Mouse (Mus musculus) testis, adult 2 months (tissue): Measurements from ENCODE around the gene Adgrg3. TPM values are rescaled to one million over a fixed set of nuclear protein-coding genes. Genes with fewer than 3 reads are reported as not detected.
A peak's percentile ranks its signal among the peaks of the same experiment; 100 is the strongest.
"Not testable (repeated sequence)": the region's sequence is repeated elsewhere in the genome, so short reads cannot be mapped to it uniquely, and the experiment has no call there.

Source experiments
- H3K27ac ChIP-seq: fragments of 200-500 bp; 2 replicates; pipeline ENCODE4 v1.5.1; 2012; ENCODE audit warnings: low read depth, low read length; ENCODE audit not compliant: control insufficient read depth, insufficient read depth
- H3K27me3 ChIP-seq: fragments of 200-500 bp; 2 replicates; pipeline ENCODE4 v1.6.1; 2012; ENCODE audit warnings: mild to moderate bottlenecking, low read length, moderate library complexity; ENCODE audit not compliant: control insufficient read depth, insufficient read depth
- H3K36me3 ChIP-seq: fragments of 200-500 bp; 2 replicates; pipeline ENCODE4 v1.6.1; 2012; ENCODE audit warnings: mild to moderate bottlenecking, low read length; ENCODE audit not compliant: control insufficient read depth, insufficient read depth
- H3K4me1 ChIP-seq: fragments of 200-500 bp; 2 replicates; pipeline ENCODE4 v1.6.1; 2012; ENCODE audit warnings: low read length; ENCODE audit not compliant: control insufficient read depth, insufficient read depth
- H3K4me3 ChIP-seq: fragments of 200-500 bp; 2 replicates; pipeline ENCODE4 v1.5.1; 2012; ENCODE audit warnings: low read depth, mild to moderate bottlenecking, low read length, moderate library complexity, mixed read lengths; ENCODE audit not compliant: control insufficient read depth
- CTCF ChIP-seq: fragments of 200-500 bp; IDR thresholded peaks from 2 replicates; pipeline ENCODE4 v1.5.1; 2012; ENCODE audit warnings: low read depth, mild to moderate bottlenecking, inconsistent platforms, low read length, moderate library complexity; ENCODE audit not compliant: control insufficient read depth, insufficient read depth, insufficient replicate concordance
- POLR2A ChIP-seq: fragments of 200-500 bp; IDR thresholded peaks from 2 replicates; pipeline ENCODE4 v1.6.1; 2012; ENCODE audit warnings: low read depth, mild to moderate bottlenecking, inconsistent platforms, low read length, moderate library complexity; ENCODE audit not compliant: control insufficient read depth
- polyA plus RNA-seq: library from polyadenylated mRNA; depleted of rRNA; stranded (reverse); fragments of >200 nt; gene quantifications from 2 replicates; pipeline ENCODE4 v1.2.3, GENCODE M21; 2012

Gene Adgrg3
- polyA plus RNA-seq, 1 experiment, result 0.31 TPM

DNA sequence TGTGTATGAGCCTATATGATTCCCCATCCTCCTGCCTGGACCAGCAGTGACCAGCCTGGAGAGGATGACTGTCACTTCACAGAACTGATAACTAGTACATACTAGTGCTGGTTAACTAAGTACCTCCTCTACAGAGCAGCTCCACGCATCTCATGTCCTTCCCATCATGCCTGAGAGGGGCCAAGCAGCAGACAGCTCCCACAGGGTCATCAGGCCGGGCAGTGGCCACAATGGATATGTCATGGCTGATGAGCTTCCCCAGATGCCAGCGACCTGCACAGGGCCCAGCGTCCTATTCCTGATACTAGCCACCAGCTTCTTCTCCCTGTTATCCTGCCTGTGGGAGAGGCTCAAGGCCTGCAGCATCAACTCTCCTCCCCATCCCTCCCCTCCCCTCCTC is 808 bp upstream of the Adgrg3 start:
- no peak overlapping the region for H3K27ac ChIP-seq
- H3K36me3 ChIP-seq, result no peaks in the 10 kb centered on the region
- TF ChIP-seq CTCF (no peak), POLR2A (no peak)
- H3K4me3 ChIP-seq, result no peak overlapping the region
- H3K27me3 ChIP-seq, result no peaks in the 10 kb centered on the region
- peaks cover 4% of the 10 kb centered on the region for H3K4me1 ChIP-seq

DNA sequence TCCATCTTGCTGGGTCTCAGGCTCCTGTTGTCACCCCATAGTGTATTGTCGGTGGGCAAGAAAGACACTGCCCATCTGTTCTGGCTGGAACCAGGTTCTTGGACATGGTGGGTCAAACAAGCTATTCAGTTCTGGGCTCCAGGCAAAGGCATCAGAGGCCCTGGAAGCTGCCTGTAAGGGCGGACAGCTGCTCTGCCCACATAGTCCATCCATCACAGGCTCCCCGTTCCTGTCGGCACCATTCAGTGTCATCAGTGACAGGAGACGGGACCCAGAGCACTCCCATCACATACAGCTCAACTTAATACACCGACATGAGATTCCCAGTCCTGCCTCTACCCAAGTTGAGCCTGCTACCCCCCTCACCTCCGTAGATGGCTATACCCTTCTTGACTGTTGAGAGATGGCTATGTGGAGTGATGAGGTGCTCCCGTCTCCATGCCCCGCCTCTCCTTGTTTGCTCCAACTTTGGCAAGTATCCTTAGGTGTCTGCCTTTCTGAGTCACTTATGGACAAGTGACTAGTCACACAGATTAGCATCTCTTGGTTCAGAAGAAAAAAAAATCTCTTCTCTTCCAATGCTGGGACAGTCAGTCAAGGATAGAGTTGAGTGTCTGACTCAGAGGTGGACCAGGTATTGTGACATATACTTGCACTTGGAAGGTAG is 610 bp downstream of the Adgrg3 start:
- TF ChIP-seq CTCF (no peak), POLR2A (no peak)
- H3K27me3 ChIP-seq, result no peaks in the 10 kb centered on the region
- H3K4me1 ChIP-seq, result peaks cover 4% of the 10 kb centered on the region
- no peaks in the 10 kb centered on the region for H3K36me3 ChIP-seq
- no peak overlapping the region for H3K27ac ChIP-seq
- no peak overlapping the region for H3K4me3 ChIP-seq

DNA sequence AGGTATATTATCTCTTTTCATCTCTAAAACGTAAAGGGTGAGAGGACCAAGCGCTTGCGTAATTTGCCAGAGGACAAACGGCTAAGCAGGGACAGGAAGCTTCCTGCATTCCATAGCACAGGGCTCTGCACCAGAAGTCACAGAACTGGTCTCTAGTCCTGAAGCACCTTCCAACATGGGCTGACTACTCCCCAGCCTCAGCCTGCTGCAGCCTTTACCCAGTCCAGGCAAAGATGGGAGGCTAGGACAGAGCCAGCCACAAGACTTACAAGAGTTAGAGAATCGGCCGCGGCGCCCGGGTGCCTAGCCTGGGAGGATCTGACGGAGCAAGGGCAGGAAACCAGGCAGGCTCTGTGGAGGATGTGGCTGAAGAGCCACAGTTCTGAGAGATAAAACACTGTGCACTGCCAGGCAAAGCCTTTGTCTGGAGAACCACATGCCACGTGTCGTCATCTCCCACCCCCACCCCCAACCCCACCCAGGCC is 2.8 kb downstream of the Adgrg3 start:
- H3K36me3 ChIP-seq, result no peaks in the 10 kb centered on the region

DNA sequence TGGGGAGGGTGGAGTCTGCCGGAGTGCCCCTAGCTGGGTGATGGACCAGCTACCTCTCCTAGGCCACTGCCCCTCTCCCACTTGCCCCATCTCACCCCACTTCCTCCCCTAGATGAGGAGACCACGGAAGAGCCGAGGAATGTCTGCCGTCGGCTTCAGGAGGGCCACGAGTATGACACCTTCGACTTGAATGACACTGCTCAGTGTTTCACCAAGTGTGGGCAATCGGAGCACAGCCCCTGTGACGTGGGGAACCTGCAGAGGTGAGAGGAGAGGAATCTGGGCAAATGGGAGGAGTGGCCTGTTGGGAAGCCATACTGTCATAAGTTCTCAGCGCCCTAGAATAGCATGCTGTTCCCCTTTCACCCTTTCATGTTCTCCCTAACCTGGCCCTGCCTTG is 3.3 kb downstream of the Adgrg3 start:
- no peak for TF ChIP-seq CTCF
- TF ChIP-seq POLR2A, result no peak
- Histone ChIP-seq H3K27ac (no peak overlapping the region), H3K4me3 (no peak overlapping the region), H3K27me3 (no peaks in the 10 kb centered on the region), H3K36me3 (no peaks in the 10 kb centered on the region), H3K4me1 (peaks cover 4% of the 10 kb centered on the region)

More for the DNA sequence above, 2.8 kb downstream of the Adgrg3 start:
- H3K27me3 ChIP-seq, result no peaks in the 10 kb centered on the region
- H3K4me1 ChIP-seq, result peaks cover 4% of the 10 kb centered on the region
- H3K4me3 ChIP-seq, result no peak overlapping the region
- TF ChIP-seq CTCF (no peak), POLR2A (no peak)
- no peak overlapping the region for H3K27ac ChIP-seq

DNA sequence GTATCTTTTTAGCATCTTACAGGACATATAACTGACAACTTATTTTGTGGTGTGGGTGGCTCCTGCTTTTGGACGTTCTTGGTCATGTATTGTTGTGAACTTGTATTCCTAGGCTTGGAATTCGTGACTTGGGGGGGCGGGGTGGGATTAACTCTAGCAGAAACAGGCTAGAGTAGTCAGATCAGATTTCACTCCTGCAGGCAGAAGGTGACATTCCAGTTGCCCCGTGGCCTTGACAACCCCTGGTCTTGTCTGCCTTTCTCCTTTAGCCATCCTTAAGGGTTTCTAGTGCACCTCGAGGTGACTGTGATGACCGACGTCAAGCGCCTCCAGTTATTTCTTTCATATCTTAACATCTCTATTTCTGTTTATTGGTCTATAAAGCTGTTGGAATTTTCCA is 5.7 kb downstream of the Adgrg3 start:
- H3K36me3 ChIP-seq, result no peaks in the 10 kb centered on the region
- no peak overlapping the region for H3K27ac ChIP-seq
- no peak overlapping the region for H3K4me3 ChIP-seq
- TF ChIP-seq CTCF (no peak), POLR2A (no peak)
- H3K4me1 ChIP-seq, result peaks cover 4% of the 10 kb centered on the region
- H3K27me3 ChIP-seq, result no peaks in the 10 kb centered on the region

DNA sequence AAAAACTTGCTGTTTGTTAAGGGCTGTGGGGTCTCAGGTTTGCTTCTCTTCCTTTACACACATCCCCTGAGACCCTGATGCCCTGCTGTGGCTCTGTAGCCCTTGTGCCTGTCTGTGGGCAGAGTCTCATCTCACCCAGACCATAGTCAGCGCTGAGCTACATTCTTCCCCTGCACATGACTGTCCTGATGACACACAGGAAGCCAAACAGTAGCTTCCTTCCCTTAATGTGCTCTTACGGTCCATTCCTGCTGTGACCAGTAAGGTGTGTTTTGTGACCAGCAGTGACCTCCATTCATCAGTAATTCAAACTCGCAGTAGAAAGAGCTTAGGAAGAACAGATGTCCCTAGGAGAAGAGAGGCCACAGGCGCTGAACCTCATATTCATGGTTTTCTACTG is 6.9 kb downstream of the Adgrg3 start:
- Histone ChIP-seq H3K4me1 (peaks cover 4% of the 10 kb centered on the region), H3K27ac (no peak overlapping the region), H3K36me3 (no peaks in the 10 kb centered on the region), H3K4me3 (no peak overlapping the region), H3K27me3 (no peaks in the 10 kb centered on the region)
- TF ChIP-seq CTCF (no peak), POLR2A (no peak)

DNA sequence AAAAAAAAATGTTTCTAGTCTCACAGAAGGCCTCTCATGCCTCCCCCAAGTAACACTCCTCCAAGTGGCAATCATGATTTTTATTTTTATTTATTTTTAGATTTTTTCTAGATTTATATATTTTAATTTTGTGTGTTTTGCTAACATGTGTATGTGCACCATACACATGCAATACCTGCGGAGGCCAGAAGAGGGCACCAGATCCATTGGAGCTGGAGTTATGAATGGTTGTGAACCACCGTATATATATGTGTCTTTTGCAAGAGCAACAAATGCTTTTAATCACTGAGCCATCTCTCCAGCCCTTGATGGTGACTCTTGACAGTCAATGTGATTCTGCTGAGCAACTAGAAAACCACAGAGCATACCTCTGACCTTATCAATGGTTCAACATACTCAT is 7.9 kb downstream of the Adgrg3 start:
- Histone ChIP-seq H3K4me1 (peaks cover 1% of the 10 kb centered on the region), H3K36me3 (no peaks in the 10 kb centered on the region), H3K4me3 (no peak overlapping the region), H3K27me3 (no peaks in the 10 kb centered on the region), H3K27ac (no peak overlapping the region)
- TF ChIP-seq CTCF (peak; percentile 26; the same call in 1 of the 2 replicates), POLR2A (no peak)

DNA sequence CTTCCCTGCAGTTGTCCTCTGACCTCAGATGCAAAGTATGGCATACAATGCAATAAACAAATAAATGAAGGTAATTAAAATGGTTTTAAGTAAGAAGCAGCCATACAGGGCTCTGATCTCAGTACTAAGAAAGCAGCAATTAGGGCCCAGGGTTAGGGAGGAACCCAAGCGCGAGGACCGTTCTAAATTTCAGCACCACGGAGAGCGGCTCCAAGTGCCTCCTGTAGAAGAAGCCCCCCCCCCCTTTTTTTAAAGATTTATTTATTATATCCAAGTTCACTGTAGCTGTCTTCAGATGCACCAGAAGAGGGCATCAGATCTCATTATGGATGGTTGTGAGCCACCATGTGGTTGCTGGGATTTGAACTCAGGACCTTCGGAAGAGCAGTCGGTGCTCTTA is 10.9 kb downstream of the Adgrg3 start:
- not testable (repeated sequence) for H3K27ac ChIP-seq, H3K27me3 ChIP-seq, H3K36me3 ChIP-seq, H3K4me1 ChIP-seq, H3K4me3 ChIP-seq
